ENCODE assay signal across 25 mouse cellular contexts in genomic region chrX:168818858-168819257, GRCm38 (mm10). TPM values are rescaled to one million over a fixed set of nuclear protein-coding genes. Genes with fewer than 3 reads are reported as not detected.
DNase-seq lines count a peak whose midpoint lies in the region; ATAC-seq and TF ChIP-seq lines count a peak whose summit lies in the region.
"Had no signal": no experiment of that assay in that cellular context is flagged by ENCODE, and none has a peak within 500 bp of the region (broad histone marks: within the 10 kb centered on the region; RNA-seq: fewer than 3 reads in every experiment).

No protein-coding gene starts in this region.

- H3K4me1 ChIP-seq in MEL (ENCODE audit: control insufficient read depth in 1 of 2, insufficient read depth in 2 of 2, low read length in 2 of 2): no peaks in the 10 kb centered on the region
- H3K4me1 ChIP-seq: embryonic facial prominence, embryonic 13.5 days; forebrain, embryonic 10.5 days; forebrain, embryonic 13.5 days; heart, embryonic 13.5 days; hindbrain, embryonic 12.5 days; hindbrain, embryonic 15.5 days had no signal

- ATAC-seq in granulocyte monocyte progenitor cell, adult 5-6 weeks (replicated peaks; ENCODE audit: poor library complexity, severe bottlenecking): peak; percentile 95
- ATAC-seq in megakaryocyte progenitor cell, adult 5-6 weeks (replicated peaks; ENCODE audit: poor library complexity): peak; percentile 97
- ATAC-seq in erythroblast, adult 5-6 weeks (replicated peaks; ENCODE audit: low FRiP score, poor library complexity, severe bottlenecking): no peak
- ATAC-seq: forebrain, embryonic 13.5 days; forebrain, embryonic 16.5 days; intestine, postnatal 0 days had no signal

- no peaks in the 10 kb centered on the region for H3K27me3 ChIP-seq in MEL (ENCODE audit: control insufficient read depth in 1 of 2, insufficient read depth in 2 of 2, low read length in 2 of 2)
- H3K27me3 ChIP-seq: forebrain, embryonic 13.5 days; heart, embryonic 13.5 days had no signal

- DNase-seq in 416B (ENCODE audit: low read depth) (peak; percentile 3), MEL (ENCODE audit: low read depth, low spot score) (peak; percentile 6)
- no peak for DNase-seq in gastrocnemius, adult 8-10 months (ENCODE audit: low spot score in 2 of 2)
- DNase-seq: adrenal gland, adult 2 months; adrenal gland, postnatal 14 days; cerebellum, adult 11 months; cerebellum, adult 2 months; cerebellum, postnatal 10 days; cerebellum, postnatal 36 days; gastrocnemius, postnatal 14 days; heart, adult 18-20 months; heart, postnatal 14 days; heart, postnatal 4 days; kidney, adult 2 months had no signal

- no peak for TF ChIP-seq RAD21 in MEL (IDR thresholded peaks at IDR 0.05; ENCODE audit: low read depth, low read length)

- no peak for TF ChIP-seq CTCF in MEL (IDR thresholded peaks at IDR 0.05 in 2 of 3, conservative IDR thresholded peaks at IDR 0.05 in 1 of 3; ENCODE audit: control insufficient read depth in 1 of 3, insufficient read depth in 1 of 3, low read depth in 2 of 3, low read length in 3 of 3, poor library complexity in 1 of 3, severe bottlenecking in 1 of 3)

- no peaks in the 10 kb centered on the region for H3K36me3 ChIP-seq in MEL (ENCODE audit: control insufficient read depth in 1 of 2, insufficient read depth in 2 of 2, low read length in 2 of 2)
- H3K36me3 ChIP-seq: embryonic facial prominence, embryonic 13.5 days; forebrain, embryonic 10.5 days; heart, embryonic 13.5 days; hindbrain, embryonic 12.5 days; hindbrain, embryonic 15.5 days had no signal

- H3K79me2 ChIP-seq in MEL (ENCODE audit: control insufficient read depth, insufficient read depth, low read length, poor library complexity): no peaks in the 10 kb centered on the region

- H3K9ac ChIP-seq in MEL (ENCODE audit: control insufficient read depth, low read depth, low read length, poor library complexity, severe bottlenecking): no peak overlapping the region
- H3K9ac ChIP-seq: embryonic facial prominence, embryonic 13.5 days; forebrain, embryonic 13.5 days; heart, embryonic 13.5 days; hindbrain, embryonic 12.5 days; hindbrain, embryonic 15.5 days had no signal

- TF ChIP-seq EP300 in MEL (IDR thresholded peaks at IDR 0.05; ENCODE audit: low read depth in 1 of 2, low read length in 2 of 2): no peak

- no peak for TF ChIP-seq POLR2A in MEL (IDR thresholded peaks at IDR 0.05; ENCODE audit: control insufficient read depth in 1 of 2, insufficient read depth in 1 of 2, low read depth in 1 of 2, low read length in 2 of 2, poor library complexity in 1 of 2)

- H3K4me3 ChIP-seq in MEL (ENCODE audit: control insufficient read depth in 1 of 2, insufficient read depth in 1 of 2, low read depth in 2 of 2, low read length in 2 of 2): no peak overlapping the region
- H3K4me3 ChIP-seq: embryonic facial prominence, embryonic 13.5 days; forebrain, embryonic 10.5 days; forebrain, embryonic 13.5 days; heart, embryonic 13.5 days; hindbrain, embryonic 12.5 days; hindbrain, embryonic 15.5 days had no signal

- H3K9me3 ChIP-seq in MEL (replicated peaks; ENCODE audit: insufficient read depth, low read length): no peaks in the 10 kb centered on the region
- H3K9me3 ChIP-seq: embryonic facial prominence, embryonic 13.5 days; forebrain, embryonic 10.5 days; forebrain, embryonic 13.5 days; heart, embryonic 13.5 days; hindbrain, embryonic 12.5 days; hindbrain, embryonic 15.5 days had no signal

- no peak overlapping the region for H3K27ac ChIP-seq in MEL (ENCODE audit: control insufficient read depth, low read depth, low read length)
- H3K27ac ChIP-seq: embryonic facial prominence, embryonic 13.5 days; forebrain, embryonic 10.5 days; forebrain, embryonic 13.5 days; heart, embryonic 13.5 days; hindbrain, embryonic 12.5 days; hindbrain, embryonic 15.5 days had no signal

TF ChIP-seq in MEL, 35 proteins besides CTCF, POLR2A, EP300 and RAD21:
- TF ChIP-seq ETS1 (IDR thresholded peaks at IDR 0.05; ENCODE audit: low read depth, low read length) (no peak), TCF12 (IDR thresholded peaks at IDR 0.05; ENCODE audit: low read depth, low read length) (no peak), SMC3 (IDR thresholded peaks at IDR 0.05; ENCODE audit: low read depth, low read length) (no peak), NELFE (IDR thresholded peaks at IDR 0.05; ENCODE audit: low read depth, low read length) (no peak), MAFK (IDR thresholded peaks at IDR 0.05; ENCODE audit: borderline replicate concordance, low read depth, low read length) (no peak), NRF1 (IDR thresholded peaks at IDR 0.05; ENCODE audit: insufficient read depth, low read depth, low read length, poor library complexity, severe bottlenecking) (no peak), MXI1 (IDR thresholded peaks at IDR 0.05; ENCODE audit: low read depth, low read length) (no peak), CHD2 (IDR thresholded peaks at IDR 0.05; ENCODE audit: low read length) (no peak), ZNF384 (IDR thresholded peaks at IDR 0.05; ENCODE audit: low read depth, low read length) (no peak), MEF2A (IDR thresholded peaks at IDR 0.05; ENCODE audit: extremely low read depth, insufficient replicate concordance, low read depth, low read length, poor library complexity, severe bottlenecking) (no peak), GATA1 (IDR thresholded peaks at IDR 0.05; ENCODE audit: low read depth, low read length) (no peak), UBTF (IDR thresholded peaks at IDR 0.05; ENCODE audit: borderline replicate concordance, insufficient read depth, low read depth, low read length) (no peak), USF1 (IDR thresholded peaks at IDR 0.05; ENCODE audit: low read depth, low read length) (no peak), SIN3A (IDR thresholded peaks at IDR 0.05; ENCODE audit: low read length) (no peak), E2F4 (IDR thresholded peaks at IDR 0.05; ENCODE audit: borderline replicate concordance, low read depth, low read length) (no peak), POLR2AphosphoS5 (IDR thresholded peaks at IDR 0.05; ENCODE audit: borderline replicate concordance, low read depth, low read length) (no peak), HCFC1 (IDR thresholded peaks at IDR 0.05; ENCODE audit: low read depth, low read length) (no peak), USF2 (IDR thresholded peaks at IDR 0.05; ENCODE audit: borderline replicate concordance in 1 of 2, insufficient read depth in 1 of 2, low read depth in 1 of 2, low read length in 2 of 2) (no peak)

RNA-seq across cellular contexts. Expression of gene Arhgap6, which starts 24.0 kb away (rescaled TPM):
- 4.4 and 6.8 TPM in 2 replicates for total RNA-seq in MEL (2012; rRNA removed)
- polyA plus RNA-seq in MEL (2012; ENCODE audit: insufficient read depth in 1 of 2, insufficient read length in 2 of 2, low read depth in 1 of 2, low replicate concordance in 2 of 2, missing spikeins in 1 of 2): 10 to 100 TPM in 1 of 2 experiments, not detected in 1; 21.7 TPM
- 3.6 and 6.6 TPM in 2 replicates for total RNA-seq in granulocyte monocyte progenitor cell, adult 5-6 weeks (2014; fragmentation: Nextera tagmentation)
- total RNA-seq in granulocyte monocyte progenitor cell, adult 5-6 weeks (2017): 1.6 and 4.3 TPM in 2 replicates
- 2.7 and 5.7 TPM in 2 replicates for total RNA-seq in megakaryocyte progenitor cell, adult 5-6 weeks (2015)
- total RNA-seq in megakaryocyte progenitor cell, adult 5-6 weeks (2017): 3.5 TPM in 2 replicates
- total RNA-seq in erythroblast, adult 5-6 weeks (2015; ENCODE audit: low replicate concordance): 1.0 and 1.2 TPM in 2 replicates
- total RNA-seq in erythroblast, adult 5-6 weeks (2017; ENCODE audit: low replicate concordance): 0.70 TPM in 1 of 2 replicates, not detected in the other
- 1 to 10 TPM; 2.4 to 3.4 (median 3.1) TPM for total RNA-seq in gastrocnemius, adult 8-10 months (2022)

Comparison
In these comparisons a context has a peak if more than half of its experiments do, and no peak if none do; other contexts are left out.
1. DNase-seq: peak in 416B (single experiment) and MEL (single experiment); none in gastrocnemius, adult 8-10 months (0 of 2).